Mouse (Mus musculus): ENCODE results near the gene Gpr87. TPM values are rescaled to one million over a fixed set of nuclear protein-coding genes. Genes with fewer than 3 reads are reported as not detected.
A peak's percentile ranks its signal among the peaks of the same experiment; 100 is the strongest.

The Gpr87 gene
- polyA plus RNA-seq, 1 experiment: 0.08 TPM

GRCm38 (mm10) chr3:59210727-59211126 lies 15.8 kb upstream of the Gpr87 start, which contains the start of gene P2ry13:
TSS of gene P2ry13 (minus strand) at chr3:59210882.
- TF ChIP-seq CTCF (IDR thresholded peaks at IDR 0.05; ENCODE audit: borderline replicate concordance, extremely low read depth, insufficient read depth, insufficient read length): no peak
- DNase-seq (ENCODE audit: low read depth): no peak

DNA sequence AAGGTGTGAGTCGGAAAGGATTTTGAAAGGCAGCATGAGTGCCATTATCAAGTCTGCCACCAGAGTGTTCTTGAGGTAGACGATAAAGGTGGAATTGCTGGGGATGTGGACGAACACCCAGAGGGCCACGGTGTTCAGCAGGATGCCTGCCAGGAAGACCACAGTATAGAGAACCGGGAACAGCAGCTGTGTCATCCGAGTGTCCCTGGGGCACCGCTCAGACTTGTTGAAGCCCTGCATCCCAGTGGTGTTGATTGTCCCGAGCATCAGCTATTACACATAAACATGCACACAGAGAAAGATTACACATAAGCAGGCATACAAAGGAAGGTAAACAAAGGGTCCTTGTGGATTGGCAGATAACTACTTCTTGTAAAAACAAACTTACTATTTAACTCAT lies 15.2 kb upstream of the Gpr87 start:
- no peak for TF ChIP-seq CTCF (IDR thresholded peaks at IDR 0.05; ENCODE audit: borderline replicate concordance, extremely low read depth, insufficient read depth, insufficient read length)
- no peak for TF ChIP-seq POLR2A (IDR thresholded peaks at IDR 0.05; ENCODE audit: borderline replicate concordance, extremely low read depth, insufficient read depth, insufficient read length, poor library complexity, severe bottlenecking)
- no peak for DNase-seq (ENCODE audit: low read depth)

DNA sequence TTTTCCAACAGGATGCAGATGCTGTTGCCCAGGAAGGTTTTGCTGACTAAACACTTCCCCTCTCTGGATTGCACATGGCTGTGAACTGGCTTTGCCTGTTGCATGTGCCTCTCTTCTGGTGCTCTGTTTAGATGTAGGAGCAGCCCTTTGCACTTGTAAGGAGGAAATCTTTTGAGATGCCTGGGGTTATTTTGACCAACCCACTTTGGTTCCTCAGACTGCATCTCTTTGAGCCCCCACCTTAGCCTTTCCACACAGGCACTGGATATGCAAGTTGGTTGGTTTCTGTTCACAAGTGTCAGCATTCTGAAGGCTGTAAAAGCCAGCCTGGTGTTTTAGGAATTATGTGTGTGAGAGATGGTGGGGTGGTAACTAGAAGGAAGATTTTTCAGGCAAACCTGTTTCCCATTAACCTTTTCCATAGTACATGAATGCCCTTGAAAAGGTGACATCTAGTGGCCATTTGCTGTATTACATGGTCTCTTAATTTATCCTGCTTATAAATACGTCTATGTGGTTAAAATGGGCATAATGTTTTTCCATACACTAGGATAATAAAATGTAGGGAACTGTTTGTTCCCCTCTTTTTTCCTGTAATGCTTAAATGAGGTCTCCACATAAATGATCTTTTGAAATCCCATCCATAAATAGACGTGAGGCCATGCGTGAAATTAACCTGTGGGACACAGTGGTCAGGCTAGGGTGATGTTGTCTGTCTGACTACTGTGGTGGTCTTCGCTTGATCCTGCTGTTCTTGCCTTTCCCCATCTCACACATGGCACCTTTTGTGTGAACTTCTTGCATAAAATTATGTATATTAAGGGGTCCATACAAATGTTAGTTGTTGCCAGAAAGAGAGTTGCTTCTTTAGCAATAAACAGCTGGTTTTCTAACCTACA lies 14.0 kb upstream of the Gpr87 start:
- DNase-seq (ENCODE audit: low read depth): peak; percentile 88
- TF ChIP-seq CTCF (IDR thresholded peaks at IDR 0.05; ENCODE audit: borderline replicate concordance, extremely low read depth, insufficient read depth, insufficient read length): peak; percentile 26; the same call in 1 of the 2 replicates
- TF ChIP-seq POLR2A (IDR thresholded peaks at IDR 0.05; ENCODE audit: borderline replicate concordance, extremely low read depth, insufficient read depth, insufficient read length, poor library complexity, severe bottlenecking): no peak

GRCm38 (mm10) chr3:59205941-59206340 lies 11.0 kb upstream of the Gpr87 start:
- TF ChIP-seq POLR2A (IDR thresholded peaks at IDR 0.05; ENCODE audit: borderline replicate concordance, extremely low read depth, insufficient read depth, insufficient read length, poor library complexity, severe bottlenecking) (no peak), CTCF (IDR thresholded peaks at IDR 0.05; ENCODE audit: borderline replicate concordance, extremely low read depth, insufficient read depth, insufficient read length) (no peak)
- DNase-seq (ENCODE audit: low read depth): no peak

- DNase-seq (ENCODE audit: low read depth): peak; percentile 13
- TF ChIP-seq CTCF (IDR thresholded peaks at IDR 0.05; ENCODE audit: borderline replicate concordance, extremely low read depth, insufficient read depth, insufficient read length): no peak
- no peak for TF ChIP-seq POLR2A (IDR thresholded peaks at IDR 0.05; ENCODE audit: borderline replicate concordance, extremely low read depth, insufficient read depth, insufficient read length, poor library complexity, severe bottlenecking)
These were observed 10.0 kb upstream of the Gpr87 start for GRCm38 (mm10) chr3:59204719-59205503.

DNA sequence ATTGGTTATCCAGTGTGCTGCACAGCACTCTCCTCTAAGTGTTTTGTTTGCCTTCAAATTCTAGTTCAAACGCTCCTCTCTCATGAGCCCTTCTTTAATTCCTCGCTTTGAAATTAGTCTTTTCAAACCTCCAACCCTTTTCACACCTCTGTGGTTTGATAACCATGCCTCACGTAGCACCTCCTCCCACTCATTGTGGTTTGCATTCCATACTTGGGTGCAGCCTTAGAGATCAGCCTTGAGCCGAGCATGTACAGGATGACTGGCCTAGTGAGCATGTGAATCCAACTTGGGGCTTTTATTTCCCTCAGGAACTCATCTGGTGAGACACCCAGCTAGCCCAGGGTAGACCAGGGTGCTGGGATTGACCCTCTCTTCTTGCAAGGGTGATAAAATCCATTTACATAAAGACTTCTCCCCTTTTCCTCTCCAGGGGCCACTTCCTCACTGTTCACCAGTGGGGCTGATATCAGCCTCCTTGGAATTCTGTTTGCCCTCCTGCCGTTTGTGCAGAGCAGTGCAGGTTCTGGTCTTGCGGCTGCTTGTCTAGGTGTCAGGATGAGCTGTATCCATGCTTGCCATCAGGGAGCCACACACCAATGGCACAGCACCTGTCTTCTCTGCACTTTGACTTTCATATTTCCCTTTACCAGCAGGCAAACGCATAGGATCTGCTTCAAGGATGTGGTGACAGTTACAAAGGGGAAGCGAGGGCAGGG lies 9.1 kb upstream of the Gpr87 start:
- TF ChIP-seq POLR2A (IDR thresholded peaks at IDR 0.05; ENCODE audit: borderline replicate concordance, extremely low read depth, insufficient read depth, insufficient read length, poor library complexity, severe bottlenecking): no peak
- no peak for TF ChIP-seq CTCF (IDR thresholded peaks at IDR 0.05; ENCODE audit: borderline replicate concordance, extremely low read depth, insufficient read depth, insufficient read length)
- DNase-seq (ENCODE audit: low read depth): no peak

- no peak for DNase-seq (ENCODE audit: low read depth)
- TF ChIP-seq POLR2A (IDR thresholded peaks at IDR 0.05; ENCODE audit: borderline replicate concordance, extremely low read depth, insufficient read depth, insufficient read length, poor library complexity, severe bottlenecking): no peak
- TF ChIP-seq CTCF (IDR thresholded peaks at IDR 0.05; ENCODE audit: borderline replicate concordance, extremely low read depth, insufficient read depth, insufficient read length): no peak
These were observed 2.5 kb upstream of the Gpr87 start for GRCm38 (mm10) chr3:59197329-59197948.

DNA sequence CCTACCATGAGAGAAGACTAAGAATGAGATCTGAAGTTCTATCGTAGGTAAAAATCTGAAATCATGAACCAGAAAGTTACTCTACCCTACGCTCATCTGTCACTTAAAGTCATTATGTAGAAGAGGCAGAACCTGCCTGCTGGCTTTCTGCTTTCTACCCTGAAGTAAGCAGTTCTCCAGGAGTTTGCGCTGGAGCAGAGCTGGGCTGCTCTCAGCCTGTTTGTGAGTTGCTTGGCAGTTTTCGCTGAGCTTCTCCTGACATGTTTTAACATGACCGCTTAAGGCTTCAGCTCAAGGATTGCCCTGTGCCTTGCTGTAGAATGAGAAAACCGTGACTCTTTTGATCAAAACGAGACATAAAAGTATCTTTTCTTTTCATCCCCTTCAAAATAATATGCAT lies 805 bp downstream of the Gpr87 start:
- no peak for DNase-seq (ENCODE audit: low read depth)
- TF ChIP-seq CTCF (IDR thresholded peaks at IDR 0.05; ENCODE audit: borderline replicate concordance, extremely low read depth, insufficient read depth, insufficient read length) (no peak), POLR2A (IDR thresholded peaks at IDR 0.05; ENCODE audit: borderline replicate concordance, extremely low read depth, insufficient read depth, insufficient read length, poor library complexity, severe bottlenecking) (no peak)

GRCm38 (mm10) chr3:59191674-59192073 lies 3.2 kb downstream of the Gpr87 start:
- TF ChIP-seq CTCF (IDR thresholded peaks at IDR 0.05; ENCODE audit: borderline replicate concordance, extremely low read depth, insufficient read depth, insufficient read length) (no peak), POLR2A (IDR thresholded peaks at IDR 0.05; ENCODE audit: borderline replicate concordance, extremely low read depth, insufficient read depth, insufficient read length, poor library complexity, severe bottlenecking) (no peak)
- no peak for DNase-seq (ENCODE audit: low read depth)

DNA sequence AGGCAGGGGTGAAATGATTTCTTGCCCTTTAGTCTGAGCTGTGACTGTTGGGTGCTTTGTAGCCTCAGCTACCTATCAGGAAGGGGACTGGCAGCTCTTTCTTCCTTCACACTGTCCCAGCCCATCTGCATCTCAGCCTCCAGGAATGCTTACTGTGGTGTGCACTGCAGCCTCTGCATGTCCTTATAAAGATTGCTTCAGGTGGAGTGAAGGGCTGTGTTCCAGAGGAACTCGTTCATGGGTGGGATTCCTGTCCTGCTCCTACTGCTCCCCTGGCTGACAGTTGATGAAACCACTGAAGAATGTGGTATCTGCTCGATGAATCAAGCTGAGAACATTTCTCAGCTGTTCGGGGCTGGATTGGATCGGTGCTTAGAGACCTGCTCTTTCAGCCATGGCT lies 7.6 kb downstream of the Gpr87 start:
- DNase-seq (ENCODE audit: low read depth): no peak
- TF ChIP-seq CTCF (IDR thresholded peaks at IDR 0.05; ENCODE audit: borderline replicate concordance, extremely low read depth, insufficient read depth, insufficient read length) (no peak), POLR2A (IDR thresholded peaks at IDR 0.05; ENCODE audit: borderline replicate concordance, extremely low read depth, insufficient read depth, insufficient read length, poor library complexity, severe bottlenecking) (no peak)

DNA sequence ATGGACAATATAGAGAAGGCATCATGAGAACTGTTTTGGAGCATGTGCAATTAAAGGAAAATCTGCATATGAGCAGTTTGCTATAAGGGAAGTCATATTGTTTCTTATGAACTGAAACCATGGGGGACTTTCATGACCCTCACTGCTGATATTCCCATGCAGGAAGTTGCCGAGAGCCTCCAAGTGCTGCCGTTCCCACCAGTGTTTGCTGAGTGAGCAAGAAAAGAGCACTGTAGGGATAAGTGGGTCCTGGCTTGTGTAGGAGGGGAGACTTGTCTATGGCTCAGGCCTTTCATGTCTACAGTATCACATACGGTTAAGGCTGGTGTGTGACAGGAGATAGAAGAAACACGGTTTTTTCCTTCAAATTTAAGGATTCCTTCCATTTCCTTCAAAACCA lies 9.2 kb downstream of the Gpr87 start:
- TF ChIP-seq POLR2A (IDR thresholded peaks at IDR 0.05; ENCODE audit: borderline replicate concordance, extremely low read depth, insufficient read depth, insufficient read length, poor library complexity, severe bottlenecking) (no peak), CTCF (IDR thresholded peaks at IDR 0.05; ENCODE audit: borderline replicate concordance, extremely low read depth, insufficient read depth, insufficient read length) (no peak)

More for the DNA sequence above, 9.2 kb downstream of the Gpr87 start:
- DNase-seq (ENCODE audit: low read depth): no peak

Data from brain, embryonic 14.5 days (tissue).